Mouse (Mus musculus) myocyte (in vitro differentiated cells): ENCODE results near the gene Tuba3a. TPM values are rescaled to one million over a fixed set of nuclear protein-coding genes. Genes with fewer than 3 reads are reported as not detected.

Experiments
- H3K27me3 ChIP-seq: one replicate; pipeline ENCODE4 v1.6.1; 2011; ENCODE audit not compliant: control insufficient read depth, insufficient read depth, insufficient read length
- H3K36me3 ChIP-seq: one replicate; pipeline ENCODE4 v1.6.1; 2011; ENCODE audit not compliant: control insufficient read depth, insufficient read depth
- H3K4me2 ChIP-seq: one replicate; pipeline ENCODE4 v1.6.1; 2011; ENCODE audit warnings: low read depth, control low read depth
- H3K4me3 ChIP-seq: one replicate; pipeline ENCODE4 v1.5.1; 2011; ENCODE audit warnings: mild to moderate bottlenecking, control low read depth, moderate library complexity
- H3K79me2 ChIP-seq: one replicate; pipeline ENCODE4 v1.6.1; 2011; ENCODE audit not compliant: control insufficient read depth, insufficient read depth
- H3ac ChIP-seq: one replicate; pipeline ENCODE4 v1.6.1; 2011; ENCODE audit not compliant: control insufficient read depth, insufficient read length
- CEBPB ChIP-seq: IDR thresholded peaks from 2 replicates; pipeline ENCODE4 v1.6.1; 2011; ENCODE audit warnings: mild to moderate bottlenecking, moderate library complexity; ENCODE audit not compliant: poor library complexity, insufficient read depth, severe bottlenecking
- E2F4 ChIP-seq: IDR thresholded peaks from one replicate; pipeline ENCODE4 v1.6.1; 2011; ENCODE audit warnings: mild to moderate bottlenecking, control low read depth, moderate library complexity; ENCODE audit not compliant: insufficient read depth
- MAX ChIP-seq: IDR thresholded peaks from one replicate; pipeline ENCODE4 v1.6.1; 2011; ENCODE audit warnings: low read depth, mild to moderate bottlenecking, control low read depth
- MYOD1 ChIP-seq, 3 experiments: IDR thresholded peaks; one replicate each; pipeline ENCODE4 v1.6.1; 2011; ENCODE audit warnings: control low read depth in 2 of 3, low read depth in 2 of 3, mild to moderate bottlenecking in 2 of 3, moderate library complexity in 1 of 3; ENCODE audit not compliant: insufficient read length in 2 of 3, control insufficient read depth in 1 of 3
- MYOG ChIP-seq, 3 experiments: IDR thresholded peaks; one replicate each; pipeline ENCODE4 v1.6.1; 2011; ENCODE audit warnings: control low read depth in 2 of 3, low read depth in 2 of 3, mild to moderate bottlenecking in 2 of 3; ENCODE audit not compliant: insufficient read length in 2 of 3, control insufficient read depth in 1 of 3, insufficient read depth in 1 of 3
- POLR2A ChIP-seq: IDR thresholded peaks from one replicate; pipeline ENCODE4 v1.6.1; 2011; ENCODE audit warnings: low read depth, mild to moderate bottlenecking, control low read depth, moderate library complexity; ENCODE audit not compliant: insufficient read length
- POLR2AphosphoS2 ChIP-seq: IDR thresholded peaks from one replicate; pipeline ENCODE4 v1.6.1; 2011; ENCODE audit warnings: low read depth, control low read depth; ENCODE audit not compliant: insufficient read length
- REST ChIP-seq: IDR thresholded peaks from one replicate; pipeline ENCODE4 v1.6.1; 2011; ENCODE audit warnings: mild to moderate bottlenecking, control low read depth, moderate library complexity; ENCODE audit not compliant: insufficient read depth, insufficient read length
- SRF ChIP-seq: IDR thresholded peaks from one replicate; pipeline ENCODE4 v1.6.1; 2011; ENCODE audit warnings: low read depth; ENCODE audit not compliant: control insufficient read depth, insufficient read length
- TCF12 ChIP-seq: IDR thresholded peaks from one replicate; pipeline ENCODE4 v1.6.1; 2011; ENCODE audit warnings: mild to moderate bottlenecking, control low read depth; ENCODE audit not compliant: poor library complexity, insufficient read depth, severe bottlenecking
- TCF3 ChIP-seq: IDR thresholded peaks from one replicate; pipeline ENCODE4 v1.6.1; 2011; ENCODE audit warnings: low read depth, control low read depth; ENCODE audit not compliant: insufficient read length
- USF1 ChIP-seq: IDR thresholded peaks from one replicate; pipeline ENCODE4 v1.6.1; 2011; ENCODE audit warnings: low read depth, mild to moderate bottlenecking, control low read depth, moderate library complexity
- polyA plus RNA-seq: library from polyadenylated mRNA; unstranded; fragments of >200 nt; fragmentation: generic; extraction: Trizol; gene quantifications from one replicate; pipeline ENCODE4 v1.2.1, GENCODE M21; 2012; ENCODE audit warnings: missing spikeins

Gene Tuba3a
- polyA plus RNA-seq, 1 experiment: not detected

GRCm38 (mm10) chr6:125303242-125303641, 17.4 kb upstream of the Tuba3a start:
- TF ChIP-seq USF1 (no peak), MAX (no peak), POLR2AphosphoS2 (no peak), POLR2A (no peak), TCF12 (no peak), MYOG (IDR thresholded peaks at IDR 0.05; ENCODE audit: control insufficient read depth in 1 of 3, insufficient read depth in 1 of 3, insufficient read length in 2 of 3, low read depth in 2 of 3) (no peak), CEBPB (no peak), MYOD1 (IDR thresholded peaks at IDR 0.05; ENCODE audit: control insufficient read depth in 1 of 3, insufficient read length in 2 of 3, low read depth in 2 of 3) (no peak), REST (no peak)
- no peaks in the 10 kb centered on the region for H3K27me3 ChIP-seq

GRCm38 (mm10) chr6:125302231-125302982, 16.6 kb upstream of the Tuba3a start:
- Histone ChIP-seq H3ac (no peak overlapping the region), H3K36me3 (no peaks in the 10 kb centered on the region), H3K4me3 (no peak overlapping the region), H3K4me2 (no peak overlapping the region), H3K27me3 (no peaks in the 10 kb centered on the region), H3K79me2 (no peaks in the 10 kb centered on the region)
- TF ChIP-seq CEBPB (no peak), MYOD1 (IDR thresholded peaks at IDR 0.05; ENCODE audit: control insufficient read depth in 1 of 3, insufficient read length in 2 of 3, low read depth in 2 of 3) (no peak), REST (no peak), TCF3 (no peak), MYOG (IDR thresholded peaks at IDR 0.05; ENCODE audit: control insufficient read depth in 1 of 3, insufficient read depth in 1 of 3, insufficient read length in 2 of 3, low read depth in 2 of 3) (no peak), POLR2AphosphoS2 (no peak), TCF12 (no peak)

More at GRCm38 (mm10) chr6:125303242-125303641, 17.4 kb upstream of the Tuba3a start:
- no peak overlapping the region for H3K4me2 ChIP-seq
- H3K36me3 ChIP-seq: no peaks in the 10 kb centered on the region
- no peak overlapping the region for H3ac ChIP-seq
- no peak overlapping the region for H3K4me3 ChIP-seq
- no peaks in the 10 kb centered on the region for H3K79me2 ChIP-seq

GRCm38 (mm10) chr6:125300982-125301381, 15.1 kb upstream of the Tuba3a start:
- Histone ChIP-seq H3K36me3 (no peaks in the 10 kb centered on the region), H3K27me3 (no peaks in the 10 kb centered on the region), H3K79me2 (no peaks in the 10 kb centered on the region), H3K4me3 (no peak overlapping the region), H3ac (no peak overlapping the region), H3K4me2 (no peak overlapping the region)
- TF ChIP-seq MYOD1 (IDR thresholded peaks at IDR 0.05; ENCODE audit: control insufficient read depth in 1 of 3, insufficient read length in 2 of 3, low read depth in 2 of 3): no peak
- TF ChIP-seq POLR2AphosphoS2: no peak
- no peak for TF ChIP-seq MAX
- no peak for TF ChIP-seq SRF
- TF ChIP-seq REST: no peak
- no peak for TF ChIP-seq MYOG (IDR thresholded peaks at IDR 0.05; ENCODE audit: control insufficient read depth in 1 of 3, insufficient read depth in 1 of 3, insufficient read length in 2 of 3, low read depth in 2 of 3)
- no peak for TF ChIP-seq USF1
- TF ChIP-seq POLR2A: no peak
- no peak for TF ChIP-seq TCF12
- TF ChIP-seq E2F4: no peak

GRCm38 (mm10) chr6:125297149-125297820, 11.4 kb upstream of the Tuba3a start:
- H3K27me3 ChIP-seq: no peaks in the 10 kb centered on the region
- no peak overlapping the region for H3K4me2 ChIP-seq
- H3K4me3 ChIP-seq: no peak overlapping the region
- no peaks in the 10 kb centered on the region for H3K36me3 ChIP-seq
- no peak overlapping the region for H3ac ChIP-seq
- TF ChIP-seq REST: no peak
- TF ChIP-seq MAX: no peak
- TF ChIP-seq E2F4: no peak
- no peak for TF ChIP-seq SRF
- TF ChIP-seq MYOG (IDR thresholded peaks at IDR 0.05; ENCODE audit: control insufficient read depth in 1 of 3, insufficient read depth in 1 of 3, insufficient read length in 2 of 3, low read depth in 2 of 3): no peak
- no peak for TF ChIP-seq POLR2A
- no peak for TF ChIP-seq POLR2AphosphoS2
- TF ChIP-seq MYOD1 (IDR thresholded peaks at IDR 0.05; ENCODE audit: control insufficient read depth in 1 of 3, insufficient read length in 2 of 3, low read depth in 2 of 3): no peak
- TF ChIP-seq TCF3: no peak
- TF ChIP-seq CEBPB: no peak
- TF ChIP-seq USF1: no peak
- TF ChIP-seq TCF12: no peak
- no peaks in the 10 kb centered on the region for H3K79me2 ChIP-seq
